Mouse (Mus musculus) brain, embryonic 18.5 days (tissue): ENCODE data around the gene Tns1.

Experiments
- DNase-seq: peaks from one replicate; pipeline ENCODE4 v3.0.0-alpha.2; 2012; ENCODE audit warnings: low read depth, low spot score

Tns1 gene

DNA sequence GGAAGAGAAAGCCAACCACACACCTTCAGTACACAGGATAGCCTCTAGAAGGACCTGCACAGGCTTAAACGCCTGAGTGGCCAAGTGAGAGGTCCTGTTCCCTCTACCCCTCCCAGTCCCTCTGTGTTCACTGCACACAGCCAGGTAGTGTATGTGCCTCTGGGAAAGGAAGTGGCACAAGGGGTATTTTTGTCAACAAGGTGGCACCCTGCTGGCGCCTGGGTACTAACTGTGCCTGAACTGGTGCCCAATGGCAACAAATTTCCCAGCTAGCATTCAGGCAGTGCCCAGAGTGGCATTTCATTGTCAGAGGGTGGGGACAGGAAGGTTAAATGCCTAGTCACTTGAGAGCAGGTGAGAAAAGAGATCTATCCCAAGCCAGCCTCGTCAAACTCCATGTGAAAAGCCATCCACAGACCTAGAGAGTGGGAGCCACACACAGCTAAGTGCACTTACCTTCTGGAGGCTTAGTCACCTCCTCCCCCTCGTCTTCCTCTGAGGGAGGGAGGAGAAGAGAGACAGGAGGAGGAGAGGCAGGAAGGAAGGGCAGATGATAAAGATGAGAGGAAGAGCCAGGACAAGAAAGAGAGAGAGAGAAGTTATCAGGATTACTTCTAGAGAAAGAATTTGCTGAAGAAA, 188.7 kb downstream of the Tns1 start:
- DNase-seq: no peak

GRCm38 (mm10) chr1:73933146-73933490, 191.1 kb downstream of the Tns1 start:
- no peak for DNase-seq

DNA sequence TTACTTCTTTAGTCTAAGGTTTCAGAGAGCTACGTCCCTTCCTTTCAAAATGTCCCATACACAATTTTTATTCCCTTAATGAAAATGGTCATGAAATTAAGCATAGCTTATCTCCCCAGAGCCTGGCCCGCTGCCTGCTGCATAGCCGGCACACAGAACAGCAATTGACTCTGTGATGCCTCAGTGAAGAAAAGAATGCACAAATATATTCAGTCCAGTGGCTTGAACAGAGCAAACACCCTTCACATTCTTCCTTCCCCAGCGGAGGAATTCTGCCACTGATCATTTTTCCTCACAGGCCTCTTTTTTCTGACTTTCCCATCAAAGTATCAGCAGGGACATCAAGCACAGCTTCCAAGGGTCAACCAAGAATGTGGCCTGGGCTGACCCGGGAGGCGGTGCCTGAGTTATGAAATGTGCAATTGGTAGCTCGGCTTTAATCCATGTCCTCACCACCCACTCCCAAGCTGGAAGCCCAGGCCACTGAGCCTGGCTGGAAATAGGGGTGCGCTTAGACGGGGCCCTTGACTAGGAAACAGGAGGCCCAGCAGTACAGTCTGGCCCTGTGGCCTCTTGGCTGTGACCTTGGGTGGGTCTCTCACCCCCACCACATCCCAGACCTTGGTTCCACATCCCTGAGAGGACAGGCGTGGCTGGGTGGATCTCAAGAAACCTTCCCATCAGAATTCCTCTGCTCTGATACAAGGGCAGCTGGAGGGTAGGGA, 191.7 kb downstream of the Tns1 start:
- DNase-seq: no peak

DNA sequence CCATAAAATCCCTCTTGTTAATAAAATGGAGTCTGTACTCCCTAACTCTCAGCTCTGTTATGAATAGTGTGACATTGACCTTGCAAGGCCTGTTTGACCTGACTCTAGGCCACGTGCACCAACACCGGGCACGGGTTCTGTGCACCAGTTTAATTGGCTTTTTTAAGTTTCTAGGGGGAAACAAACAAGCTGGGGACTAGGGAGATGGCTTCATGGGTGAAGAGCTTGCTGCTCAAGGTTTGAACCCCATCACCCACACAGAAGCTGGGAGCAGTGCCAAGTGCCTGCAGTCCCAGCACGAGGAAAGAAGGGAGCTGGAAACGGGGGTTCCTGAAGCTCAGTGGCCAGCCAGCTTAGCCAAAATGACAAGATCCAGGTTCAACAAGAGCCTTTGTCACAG, 192.4 kb downstream of the Tns1 start:
- DNase-seq: no peak

DNA sequence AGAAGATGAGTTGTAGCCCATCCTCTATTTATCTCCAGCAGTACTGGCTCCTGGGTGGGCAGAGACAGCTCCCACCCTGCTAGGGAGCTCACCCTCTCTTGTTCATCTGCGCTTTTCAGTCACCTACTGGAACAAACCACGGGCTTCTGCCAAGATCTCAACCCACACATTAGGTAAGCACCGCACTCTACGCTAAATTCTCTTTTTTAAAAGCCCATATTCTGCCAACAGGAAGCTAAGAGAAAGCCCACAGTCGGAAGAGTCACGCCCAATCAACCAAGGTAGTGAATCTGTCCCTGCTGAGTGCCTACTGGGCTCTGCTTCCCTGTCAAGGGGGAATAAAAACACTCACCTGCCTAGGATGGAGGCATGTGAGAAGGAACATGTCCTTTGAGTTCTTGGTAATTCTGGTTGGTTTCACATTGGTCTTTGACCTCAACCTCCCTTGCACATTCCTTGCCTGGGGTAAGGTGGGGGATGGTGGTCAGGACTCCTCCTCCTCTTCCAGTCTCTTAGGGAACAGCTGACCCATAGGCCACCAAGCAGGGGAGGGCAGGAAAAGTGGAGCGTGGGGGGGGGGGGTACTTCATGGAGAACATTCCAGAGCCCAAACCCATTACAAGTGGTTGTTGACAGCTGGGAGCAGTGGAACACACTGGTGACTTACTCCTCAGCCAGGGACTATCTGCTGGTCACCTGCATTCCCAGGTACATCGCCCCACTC, 193.7 kb downstream of the Tns1 start:
- DNase-seq: no peak

- no peak for DNase-seq
These were observed 194.3 kb downstream of the Tns1 start for GRCm38 (mm10) chr1:73929952-73930329.

DNA sequence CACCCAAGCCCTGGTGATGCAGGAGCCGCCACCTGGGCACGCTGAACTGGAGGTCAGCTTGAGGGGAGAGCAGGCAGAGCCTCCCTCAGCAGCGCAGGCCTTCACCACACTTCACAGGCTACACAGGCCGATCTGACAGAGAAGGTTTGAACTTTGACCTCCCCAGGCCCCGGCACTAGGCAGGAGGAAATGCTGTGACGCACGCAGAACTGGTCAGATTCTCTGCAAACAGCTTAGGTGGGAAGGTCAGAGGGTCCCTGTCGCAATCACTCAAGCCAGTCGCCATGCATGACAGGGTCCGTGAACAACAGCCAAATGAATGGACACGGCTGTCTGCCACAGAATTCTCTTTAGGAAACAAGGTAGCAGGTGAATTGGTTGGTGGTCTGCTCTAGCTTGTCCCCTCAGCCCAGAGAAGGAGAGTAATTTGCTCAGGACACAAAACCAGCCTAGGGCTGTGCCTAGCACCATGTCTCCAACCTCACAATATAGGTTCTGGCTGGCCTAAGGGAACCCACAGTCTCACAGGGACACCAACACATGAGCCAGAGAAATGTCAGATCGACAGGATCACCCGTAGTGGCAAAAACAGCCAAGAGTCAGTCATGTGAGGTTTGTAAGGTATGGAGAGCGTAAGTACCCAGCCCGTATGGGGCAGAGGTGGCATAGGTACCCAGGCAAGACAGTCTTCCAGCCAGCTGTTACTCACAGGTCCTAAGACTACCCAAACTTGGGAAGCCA, 194.9 kb downstream of the Tns1 start:
- DNase-seq: no peak

DNA sequence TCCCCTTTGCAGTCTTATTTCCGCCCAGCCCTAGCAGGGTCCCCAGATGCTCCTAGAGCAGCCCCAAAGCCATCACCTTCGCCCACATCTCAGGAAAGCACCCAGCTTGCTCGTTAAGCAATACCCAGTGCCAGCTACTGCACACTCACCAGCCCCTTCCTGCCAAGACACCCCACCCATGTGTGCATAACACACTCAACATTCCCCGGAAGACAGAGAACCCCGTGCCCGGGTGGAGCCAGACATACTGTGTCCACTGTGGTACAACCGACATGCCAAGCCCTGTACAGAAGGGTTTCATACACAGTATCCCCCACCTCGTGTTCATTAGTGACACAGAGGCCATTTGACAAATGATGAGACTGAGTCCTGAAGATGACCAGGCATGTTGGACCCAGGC, 195.9 kb downstream of the Tns1 start:
- DNase-seq: no peak

GRCm38 (mm10) chr1:73927819-73928218, 196.4 kb downstream of the Tns1 start:
- no peak for DNase-seq

DNA sequence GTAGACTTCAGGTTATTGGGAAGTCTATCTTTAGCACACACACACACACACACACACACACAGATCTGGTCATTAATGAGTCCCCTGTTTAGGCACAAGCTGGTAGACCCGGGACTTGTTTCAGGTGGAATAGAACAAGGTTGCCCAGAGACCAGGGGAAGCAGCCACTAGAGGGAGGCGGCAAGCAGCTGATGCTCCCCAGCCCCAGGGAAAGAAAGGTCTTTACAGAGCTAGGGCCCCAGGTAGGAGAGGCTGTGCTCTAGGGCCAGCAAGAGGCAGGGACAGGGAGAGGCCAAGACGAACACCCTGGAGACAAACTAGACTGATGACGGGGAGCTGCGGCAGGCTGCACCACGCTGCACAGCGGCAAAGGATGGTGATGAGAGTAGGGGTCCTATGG, 198.0 kb downstream of the Tns1 start:
- DNase-seq: no peak

- no peak for DNase-seq
These were observed 199.2 kb downstream of the Tns1 start for GRCm38 (mm10) chr1:73924871-73925610.

- no peak for DNase-seq
These were observed 200.0 kb downstream of the Tns1 start for GRCm38 (mm10) chr1:73924210-73924609.

- no peak for DNase-seq
These were observed 201.1 kb downstream of the Tns1 start for GRCm38 (mm10) chr1:73923185-73923584.

DNA sequence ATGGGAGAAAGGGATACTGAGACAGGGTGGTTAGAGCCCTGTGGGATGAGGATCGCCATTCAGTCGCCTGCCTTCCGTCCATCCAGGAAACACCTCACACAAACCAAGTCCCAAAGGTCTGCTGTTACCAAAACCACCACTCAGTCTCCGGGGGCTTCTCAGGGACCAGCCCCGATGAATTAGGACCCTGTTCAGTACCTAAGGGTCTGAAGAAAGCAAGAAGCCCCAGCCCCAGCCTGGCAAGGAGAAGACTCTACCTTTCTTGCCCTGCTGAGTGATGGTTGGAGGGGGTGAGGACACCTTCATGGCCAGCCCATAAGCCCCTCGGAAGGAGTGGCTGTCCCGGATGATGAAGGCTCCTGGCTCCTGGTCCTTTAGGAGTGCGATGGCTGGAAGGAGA, 203.5 kb downstream of the Tns1 start:
- DNase-seq: no peak

- DNase-seq: no peak
These were observed 204.3 kb downstream of the Tns1 start for GRCm38 (mm10) chr1:73919909-73920308.

- DNase-seq: no peak
These were observed 206.2 kb downstream of the Tns1 start for GRCm38 (mm10) chr1:73918001-73918400.

- DNase-seq: no peak
These were observed 208.0 kb downstream of the Tns1 start for GRCm38 (mm10) chr1:73916298-73916697.

DNA sequence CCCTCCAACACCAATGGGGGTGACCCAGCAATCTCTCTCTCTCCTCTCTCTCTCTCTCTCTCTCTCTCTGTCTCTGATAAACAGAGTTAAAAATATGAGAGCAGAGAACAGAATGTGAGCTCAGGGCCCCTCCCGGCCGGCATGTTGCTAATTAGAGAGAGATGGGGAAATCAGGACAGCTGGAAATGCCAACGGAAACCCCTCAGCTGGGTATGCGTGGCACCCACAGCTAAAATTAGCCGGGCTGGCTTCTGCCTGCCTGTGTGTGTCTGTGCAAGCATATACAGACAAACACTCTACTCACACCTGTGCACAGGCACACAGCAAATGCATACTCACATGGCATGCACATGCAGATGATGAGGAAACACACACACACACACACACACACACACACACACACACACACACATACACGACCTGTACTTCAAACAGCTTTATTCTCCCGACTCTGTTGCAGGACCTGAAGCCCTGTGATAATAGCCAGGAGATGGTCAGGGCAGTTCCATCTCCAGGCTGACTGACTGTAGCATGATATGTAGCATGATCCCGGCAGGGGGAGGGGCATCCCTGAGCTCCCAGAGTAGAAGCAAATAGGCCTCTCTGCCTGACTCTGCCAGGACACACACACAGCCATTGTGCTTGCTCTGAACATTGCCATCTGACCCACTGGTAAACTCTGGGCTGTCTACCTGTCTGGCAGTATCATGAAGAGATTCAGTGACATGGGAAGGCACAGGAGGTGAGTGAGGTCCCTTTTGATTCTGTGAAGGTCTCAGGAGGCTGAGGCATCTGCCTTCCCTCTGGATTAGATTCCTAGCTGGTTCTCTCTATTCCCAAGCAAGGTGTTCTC, 208.8 kb downstream of the Tns1 start:
- no peak for DNase-seq

DNA sequence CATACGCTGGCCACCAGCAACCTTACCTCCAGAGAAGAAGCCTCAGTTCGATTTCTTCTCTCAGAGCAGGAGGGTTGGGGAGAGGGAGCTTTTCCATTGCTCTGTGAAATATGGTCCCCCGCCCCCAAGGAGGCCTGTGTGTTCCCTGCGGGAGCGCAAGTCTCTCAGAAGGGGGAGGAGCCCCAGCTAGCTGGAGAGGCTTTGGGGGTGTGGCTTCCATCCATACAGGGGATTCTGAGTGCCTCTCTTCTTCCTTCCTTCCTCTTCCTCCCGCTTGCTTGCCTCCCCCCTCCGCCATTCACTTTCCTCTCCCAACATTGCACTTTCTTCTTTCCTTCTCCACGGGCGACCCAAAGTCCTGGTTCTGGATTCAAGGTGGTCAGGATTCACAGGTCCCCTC, 210.2 kb downstream of the Tns1 start:
- no peak for DNase-seq
